Mouse (Mus musculus): Measurements from ENCODE around the gene Aurka.
A peak's percentile ranks its signal among the peaks of the same experiment; 100 is the strongest.

The Aurka gene

GRCm38 (mm10) chr2:172338206-172338942 lies 32.0 kb downstream of the Aurka start:
- no peak for DNase-seq (ENCODE audit: low spot score in 2 of 2)

DNA sequence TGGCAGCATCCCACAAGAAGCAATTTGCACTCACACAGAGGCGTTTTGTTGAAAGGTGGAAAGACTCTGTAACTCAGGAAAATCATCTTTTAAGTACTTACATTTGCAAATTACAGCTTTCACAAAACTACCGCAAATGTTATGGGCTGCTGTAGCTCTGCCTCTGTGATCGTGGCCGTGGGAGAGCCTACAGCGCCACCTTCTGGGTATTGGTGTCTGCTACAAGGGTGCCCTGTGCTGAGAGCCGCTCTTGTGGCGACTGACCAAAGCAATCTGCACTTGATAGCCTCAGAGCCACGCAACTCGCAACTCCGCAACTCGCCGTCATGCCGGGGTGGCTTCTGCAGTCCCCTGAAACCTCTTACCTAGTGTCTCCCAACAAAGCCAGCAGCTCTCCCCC lies 41.2 kb downstream of the Aurka start:
- DNase-seq (ENCODE audit: low spot score in 2 of 2), result peak; percentile 74 to 86

GRCm38 (mm10) chr2:172328248-172328647 lies 42.1 kb downstream of the Aurka start:
- no peak for DNase-seq (ENCODE audit: low spot score in 2 of 2)

- DNase-seq (ENCODE audit: low spot score in 2 of 2), result peak; percentile 31 to 45
Observed at GRCm38 (mm10) chr2:172320878-172321277, 49.5 kb downstream of the Aurka start.

DNA sequence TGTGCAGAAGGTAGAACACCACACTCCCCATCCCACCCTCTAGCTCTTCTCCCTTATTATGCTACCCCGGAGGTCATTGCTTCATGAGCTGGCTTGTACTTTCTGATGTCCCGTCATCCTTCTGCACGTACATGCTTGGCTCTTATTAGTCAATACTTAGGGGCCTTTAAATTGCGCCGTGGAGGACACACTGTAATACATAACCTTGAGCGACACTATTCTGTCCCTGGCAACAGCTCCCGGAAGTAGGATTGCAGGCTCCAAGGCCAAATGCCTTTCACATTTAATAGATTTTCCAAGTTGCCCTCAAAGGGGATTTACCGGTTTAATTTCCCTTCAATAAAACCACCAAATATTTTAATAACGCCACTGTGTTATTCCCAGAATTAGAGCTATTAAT lies 58.6 kb downstream of the Aurka start:
- no peak for DNase-seq (ENCODE audit: low spot score in 2 of 2)

DNA sequence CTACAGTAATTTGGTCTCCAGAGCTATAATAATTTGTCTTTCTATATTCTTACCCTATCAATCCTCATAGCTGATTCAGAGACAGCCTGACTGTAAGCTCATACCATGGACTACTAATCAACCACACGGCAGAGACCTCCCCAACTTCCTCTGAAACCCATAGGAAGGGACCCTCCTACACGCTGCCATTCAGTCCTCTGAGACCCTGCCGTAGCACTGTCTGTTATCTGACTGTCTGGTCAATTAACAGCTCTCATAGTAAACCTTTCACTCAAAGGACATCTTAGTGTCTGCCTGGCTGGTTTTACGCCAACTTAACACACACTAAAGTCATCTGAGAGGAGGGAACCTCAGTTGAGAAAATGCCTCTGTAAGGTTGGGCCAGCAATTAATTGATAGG lies 63.8 kb downstream of the Aurka start:
- DNase-seq (ENCODE audit: low spot score in 2 of 2), result no peak

Data from cerebellum, postnatal 4 days (tissue).